Mouse (Mus musculus) heart, embryonic 16.5 days (tissue): ENCODE measurements around the gene Ly6g6f. TPM values are rescaled to one million over a fixed set of nuclear protein-coding genes. Genes with fewer than 3 reads are reported as not detected.
A peak's percentile ranks its signal among the peaks of the same experiment; 100 is the strongest.

Experiments used
- ATAC-seq: fragments of 200-750 bp; cut with Nextera tagmentation; replicated peaks from 2 replicates; pipeline ENCODE4 v1.8.0; 2017; ENCODE audit warnings: moderate number of reproducible peaks; ENCODE audit not compliant: insufficient read depth, low FRiP score; ENCODE audit errors: extremely low read depth
- H3K27ac ChIP-seq: fragments of 300-500 bp; sonication (generic); 2 replicates; pipeline ENCODE4 v1.5.1; 2014; ENCODE audit warnings: mild to moderate bottlenecking, low read length, control low read depth, moderate library complexity
- H3K27me3 ChIP-seq: fragments of 300-500 bp; sonication (generic); 2 replicates; pipeline ENCODE4 v1.6.1; 2014; ENCODE audit warnings: low read length, mixed read lengths; ENCODE audit not compliant: control insufficient read depth, insufficient read depth
- H3K36me3 ChIP-seq: fragments of 300-500 bp; sonication (generic); 2 replicates; pipeline ENCODE4 v1.6.1; 2014; ENCODE audit not compliant: control insufficient read depth, insufficient read depth
- H3K4me1 ChIP-seq: fragments of 300-500 bp; sonication (generic); 2 replicates; pipeline ENCODE4 v1.6.1; 2014; ENCODE audit warnings: low read length, mixed read lengths; ENCODE audit not compliant: control insufficient read depth, insufficient read depth
- H3K4me2 ChIP-seq: fragments of 300-500 bp; sonication (generic); 2 replicates; pipeline ENCODE4 v1.6.1; 2014; ENCODE audit warnings: low read depth, mild to moderate bottlenecking, control low read depth, low read length
- H3K4me3 ChIP-seq: fragments of 300-500 bp; sonication (generic); 2 replicates; pipeline ENCODE4 v1.5.1; 2014; ENCODE audit warnings: mild to moderate bottlenecking, control low read depth, low read length
- H3K9ac ChIP-seq: fragments of 300-500 bp; sonication (generic); 2 replicates; pipeline ENCODE4 v1.6.1; 2014; ENCODE audit warnings: low read length, control low read depth
- H3K9me3 ChIP-seq: fragments of 300-500 bp; sonication (generic); replicated peaks from 2 replicates; pipeline ENCODE4 v1.6.1; 2016; ENCODE audit warnings: low read length; ENCODE audit not compliant: control insufficient read depth
- WGBS: fragments of 180-500 bp; shearing (Covaris S2); extraction: QIAGEN DNeasy Blood & Tissue Kit; methylation state at CpG from one replicate; pipeline ENCODE4 v1.1.7; 2014; 5-methylcytosine and 5-hydroxymethylcytosine counted together
- polyA plus RNA-seq: library from polyadenylated mRNA; unstranded; fragments of >200 nt; fragmentation: Nextera tagmentation; extraction: Ambion mirVana; gene quantifications from 2 replicates; pipeline ENCODE4 v1.2.1, GENCODE M21; 2015

Ly6g6f gene
- polyA plus RNA-seq = 0.29 and 0.39 TPM in 2 replicates

- Histone ChIP-seq H3K27ac (no peak within 1 kb of the TSS), H3K9ac (no peak within 1 kb of the TSS), H3K27me3 (no peaks in the 10 kb centered on the region), H3K4me2 (no peak within 1 kb of the TSS), H3K4me3 (no peak within 1 kb of the TSS), H3K4me1 (peaks cover 6% of the 10 kb centered on the region), H3K36me3 (no peaks in the 10 kb centered on the region), H3K9me3 (no peaks in the 10 kb centered on the region)
- 56% methylated on average over 7 of the region's 7 CpGs for WGBS
- no peak for ATAC-seq
These were observed at the start of gene Ly6g6f for GRCm38 (mm10) chr17:35085208-35085865. Gene Ly6g6f (minus strand): TSS chr17:35085610.

- Histone ChIP-seq H3K4me1 (peaks cover 16% of the 10 kb centered on the region), H3K9me3 (no peaks in the 10 kb centered on the region), H3K27me3 (no peaks in the 10 kb centered on the region), H3K9ac (peak within 1 kb of the TSS; percentile 90), H3K27ac (peak within 1 kb of the TSS; percentile 97), H3K4me3 (peak within 1 kb of the TSS; percentile 86), H3K36me3 (peaks cover 12% of the 10 kb centered on the region), H3K4me2 (peak within 1 kb of the TSS; percentile 92)
- WGBS = under 1% methylated on average over 66 of the region's 66 CpGs
- peak; percentile 95 for ATAC-seq
These were observed 49.6 kb upstream of the Ly6g6f start, which contains the start of gene Bag6 for GRCm38 (mm10) chr17:35134801-35135590. Gene Bag6 (plus strand): TSS chr17:35135178.

- ATAC-seq = no peak
- WGBS = 96% methylated on average over 7 of the region's 7 CpGs
- H3K4me1 ChIP-seq = peaks cover 16% of the 10 kb centered on the region
These were observed 48.1 kb upstream of the Ly6g6f start for GRCm38 (mm10) chr17:35133517-35133916.

DNA sequence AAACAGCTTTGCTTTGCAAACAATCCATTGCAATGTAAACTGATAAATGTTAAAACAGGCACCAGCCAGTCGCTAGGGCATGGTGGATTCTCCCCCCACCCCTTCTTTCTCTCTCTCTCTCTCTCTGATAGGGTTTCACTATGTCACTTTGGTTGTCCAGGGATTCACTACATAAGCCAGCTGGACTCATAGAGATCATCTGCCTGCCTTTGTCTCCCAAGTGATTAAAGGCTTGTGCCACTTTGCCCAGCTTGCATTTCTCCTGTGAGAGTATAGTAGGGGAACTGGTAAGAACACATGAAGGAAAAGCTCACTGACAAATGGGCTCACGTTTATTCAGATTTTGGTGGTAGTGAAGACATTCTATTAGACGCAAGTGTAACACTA lies 46.8 kb upstream of the Ly6g6f start:
- H3K36me3 ChIP-seq = no peaks in the 10 kb centered on the region
- no peaks in the 10 kb centered on the region for H3K27me3 ChIP-seq
- no peak for ATAC-seq
- no peak overlapping the region for H3K9ac ChIP-seq
- no peak overlapping the region for H3K4me3 ChIP-seq
- H3K27ac ChIP-seq = no peak overlapping the region
- no peaks in the 10 kb centered on the region for H3K9me3 ChIP-seq
- H3K4me1 ChIP-seq = peaks cover 19% of the 10 kb centered on the region
- WGBS = 74% methylated on average over 3 of the region's 3 CpGs
- no peak overlapping the region for H3K4me2 ChIP-seq

More at GRCm38 (mm10) chr17:35133517-35133916, 48.1 kb upstream of the Ly6g6f start:
- Histone ChIP-seq H3K4me2 (no peak overlapping the region), H3K36me3 (peaks cover under 1% of the 10 kb centered on the region), H3K9me3 (no peaks in the 10 kb centered on the region), H3K9ac (no peak overlapping the region), H3K27me3 (no peaks in the 10 kb centered on the region), H3K4me3 (no peak overlapping the region), H3K27ac (no peak overlapping the region)

GRCm38 (mm10) chr17:35131500-35132173 lies 46.2 kb upstream of the Ly6g6f start, which contains the start of gene Apom:
Gene Apom (minus strand): TSS chr17:35132050.
- no peaks in the 10 kb centered on the region for H3K27me3 ChIP-seq
- ATAC-seq = no peak
- H3K36me3 ChIP-seq = no peaks in the 10 kb centered on the region
- WGBS = 82% methylated on average over 15 of the region's 15 CpGs
- H3K27ac ChIP-seq = no peak within 1 kb of the TSS
- H3K4me1 ChIP-seq = peaks cover 18% of the 10 kb centered on the region
- H3K4me2 ChIP-seq = no peak within 1 kb of the TSS
- no peak within 1 kb of the TSS for H3K9ac ChIP-seq
- no peak within 1 kb of the TSS for H3K4me3 ChIP-seq
- H3K9me3 ChIP-seq = no peaks in the 10 kb centered on the region

GRCm38 (mm10) chr17:35131038-35131437 lies 45.6 kb upstream of the Ly6g6f start:
- peaks cover 12% of the 10 kb centered on the region for H3K4me1 ChIP-seq

GRCm38 (mm10) chr17:35128996-35129395 lies 43.6 kb upstream of the Ly6g6f start:
- no peak overlapping the region for H3K9ac ChIP-seq
- peaks cover 17% of the 10 kb centered on the region for H3K4me1 ChIP-seq
- no peaks in the 10 kb centered on the region for H3K36me3 ChIP-seq
- H3K4me2 ChIP-seq = no peak overlapping the region
- 60% methylated on average over 11 of the region's 11 CpGs for WGBS
- H3K9me3 ChIP-seq = no peaks in the 10 kb centered on the region
- no peak overlapping the region for H3K27ac ChIP-seq
- no peak for ATAC-seq
- H3K4me3 ChIP-seq = no peak overlapping the region
- H3K27me3 ChIP-seq = no peaks in the 10 kb centered on the region

More at GRCm38 (mm10) chr17:35131038-35131437, 45.6 kb upstream of the Ly6g6f start:
- no peak overlapping the region for H3K4me2 ChIP-seq
- H3K36me3 ChIP-seq = no peaks in the 10 kb centered on the region
- H3K9me3 ChIP-seq = no peaks in the 10 kb centered on the region
- no peak overlapping the region for H3K4me3 ChIP-seq
- ATAC-seq = no peak
- H3K27ac ChIP-seq = no peak overlapping the region
- WGBS = 87% methylated on average over 8 of the region's 8 CpGs
- no peak overlapping the region for H3K9ac ChIP-seq
- no peaks in the 10 kb centered on the region for H3K27me3 ChIP-seq

GRCm38 (mm10) chr17:35127017-35127416 lies 41.6 kb upstream of the Ly6g6f start:
- 62% methylated on average over 13 of the region's 13 CpGs for WGBS
- no peaks in the 10 kb centered on the region for H3K27me3 ChIP-seq
- peaks cover 20% of the 10 kb centered on the region for H3K4me1 ChIP-seq
- H3K36me3 ChIP-seq = no peaks in the 10 kb centered on the region
- ATAC-seq = no peak
- peak overlapping the region; percentile 86 for H3K4me2 ChIP-seq
- H3K9me3 ChIP-seq = no peaks in the 10 kb centered on the region
- H3K9ac ChIP-seq = peak overlapping the region; percentile 77
- peak overlapping the region; percentile 79 for H3K27ac ChIP-seq
- H3K4me3 ChIP-seq = peak overlapping the region; percentile 64
